Mouse (Mus musculus): ENCODE measurements at regions not wholly inside any gene's neighbourhood (a gene's known extent, or its start where the extent isn't known, plus 50 kb on each side); places are given as distances from the start of the nearest gene placed in this dataset.

DNA sequence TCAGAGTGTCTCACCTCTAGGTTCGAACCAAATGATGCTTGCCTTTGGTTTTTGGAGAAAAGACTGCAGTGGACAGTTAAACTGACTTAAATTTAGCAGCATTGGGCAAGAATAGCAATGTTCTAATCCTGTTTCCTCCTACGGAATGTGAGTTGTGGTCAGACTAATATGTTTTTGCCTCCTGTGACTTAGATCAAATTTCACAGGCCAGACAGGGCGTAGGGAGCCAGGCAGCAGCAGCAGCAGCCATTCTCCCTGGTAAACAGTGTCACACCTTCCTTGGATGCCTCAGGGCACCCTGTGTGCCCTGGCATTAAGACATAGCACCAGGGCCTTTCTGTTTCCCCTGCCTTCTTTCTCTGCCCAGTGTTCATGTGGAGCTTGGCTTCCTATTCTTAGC lies 323.7 kb upstream of the Rasgrp1 start:
- H3K4me2 ChIP-seq (ENCODE audit: low read depth, low read length) = no peak overlapping the region
- no peak for TF ChIP-seq EP300 (IDR thresholded peaks at IDR 0.05; ENCODE audit: low read depth)
- TF ChIP-seq CTCF (IDR thresholded peaks at IDR 0.05; ENCODE audit: low read depth) = no peak
- H3K9me3 ChIP-seq (ENCODE audit: low read length) = no peaks in the 10 kb centered on the region
- ATAC-seq (no peak), DNase-seq (no peak)
- H3K27ac ChIP-seq (ENCODE audit: low read depth) = no peak overlapping the region
- H3K4me1 ChIP-seq (ENCODE audit: insufficient read depth) = no peaks in the 10 kb centered on the region
- H3K27me3 ChIP-seq (ENCODE audit: insufficient read depth, low read length) = no peaks in the 10 kb centered on the region
- 44% methylated on average over 3 of the region's 3 CpGs for WGBS (ENCODE audit: insufficient replicate concordance)
- no peak overlapping the region for H3K9ac ChIP-seq (replicated peaks)
- H3K4me3 ChIP-seq (ENCODE audit: low read depth, low read length) = no peak overlapping the region
- no peaks in the 10 kb centered on the region for H3K36me3 ChIP-seq (replicated peaks; ENCODE audit: insufficient read depth, low read length)

GRCm38 (mm10) chr2:117668137-117668536 lies 325.3 kb upstream of the Rasgrp1 start:
- DNase-seq (no peak), ATAC-seq (no peak)
- Histone ChIP-seq H3K27ac (ENCODE audit: low read depth) (no peak overlapping the region), H3K4me2 (ENCODE audit: low read depth, low read length) (no peak overlapping the region), H3K9ac (replicated peaks) (no peak overlapping the region), H3K27me3 (ENCODE audit: insufficient read depth, low read length) (no peaks in the 10 kb centered on the region), H3K4me1 (ENCODE audit: insufficient read depth) (no peaks in the 10 kb centered on the region), H3K36me3 (replicated peaks; ENCODE audit: insufficient read depth, low read length) (no peaks in the 10 kb centered on the region), H3K4me3 (ENCODE audit: low read depth, low read length) (no peak overlapping the region), H3K9me3 (ENCODE audit: low read length) (no peaks in the 10 kb centered on the region)
- TF ChIP-seq EP300 (IDR thresholded peaks at IDR 0.05; ENCODE audit: low read depth) (no peak), CTCF (IDR thresholded peaks at IDR 0.05; ENCODE audit: low read depth) (no peak)

GRCm38 (mm10) chr2:117674877-117675276 lies 332.1 kb upstream of the Rasgrp1 start:
- ATAC-seq (no peak), DNase-seq (no peak)
- Histone ChIP-seq H3K4me1 (ENCODE audit: insufficient read depth) (no peaks in the 10 kb centered on the region), H3K9ac (replicated peaks) (no peak overlapping the region), H3K36me3 (replicated peaks; ENCODE audit: insufficient read depth, low read length) (no peaks in the 10 kb centered on the region), H3K27me3 (ENCODE audit: insufficient read depth, low read length) (no peaks in the 10 kb centered on the region), H3K9me3 (ENCODE audit: low read length) (no peaks in the 10 kb centered on the region), H3K4me2 (ENCODE audit: low read depth, low read length) (no peak overlapping the region), H3K4me3 (ENCODE audit: low read depth, low read length) (no peak overlapping the region), H3K27ac (ENCODE audit: low read depth) (no peak overlapping the region)
- TF ChIP-seq CTCF (IDR thresholded peaks at IDR 0.05; ENCODE audit: low read depth) (no peak), EP300 (IDR thresholded peaks at IDR 0.05; ENCODE audit: low read depth) (no peak)
- WGBS (ENCODE audit: insufficient replicate concordance) = 48% methylated on average over 1 of the region's 1 CpGs

GRCm38 (mm10) chr2:117678650-117679049 lies 335.8 kb upstream of the Rasgrp1 start:
- Histone ChIP-seq H3K4me2 (ENCODE audit: low read depth, low read length) (no peak overlapping the region), H3K9ac (replicated peaks) (no peak overlapping the region), H3K27ac (ENCODE audit: low read depth) (no peak overlapping the region), H3K4me1 (ENCODE audit: insufficient read depth) (no peaks in the 10 kb centered on the region), H3K27me3 (ENCODE audit: insufficient read depth, low read length) (no peaks in the 10 kb centered on the region), H3K4me3 (ENCODE audit: low read depth, low read length) (no peak overlapping the region), H3K36me3 (replicated peaks; ENCODE audit: insufficient read depth, low read length) (no peaks in the 10 kb centered on the region), H3K9me3 (ENCODE audit: low read length) (no peaks in the 10 kb centered on the region)
- ATAC-seq = no peak
- WGBS (ENCODE audit: insufficient replicate concordance) = 51% methylated on average over 4 of the region's 4 CpGs
- no peak for TF ChIP-seq CTCF (IDR thresholded peaks at IDR 0.05; ENCODE audit: low read depth)
- no peak for TF ChIP-seq EP300 (IDR thresholded peaks at IDR 0.05; ENCODE audit: low read depth)
- DNase-seq = no peak

DNA sequence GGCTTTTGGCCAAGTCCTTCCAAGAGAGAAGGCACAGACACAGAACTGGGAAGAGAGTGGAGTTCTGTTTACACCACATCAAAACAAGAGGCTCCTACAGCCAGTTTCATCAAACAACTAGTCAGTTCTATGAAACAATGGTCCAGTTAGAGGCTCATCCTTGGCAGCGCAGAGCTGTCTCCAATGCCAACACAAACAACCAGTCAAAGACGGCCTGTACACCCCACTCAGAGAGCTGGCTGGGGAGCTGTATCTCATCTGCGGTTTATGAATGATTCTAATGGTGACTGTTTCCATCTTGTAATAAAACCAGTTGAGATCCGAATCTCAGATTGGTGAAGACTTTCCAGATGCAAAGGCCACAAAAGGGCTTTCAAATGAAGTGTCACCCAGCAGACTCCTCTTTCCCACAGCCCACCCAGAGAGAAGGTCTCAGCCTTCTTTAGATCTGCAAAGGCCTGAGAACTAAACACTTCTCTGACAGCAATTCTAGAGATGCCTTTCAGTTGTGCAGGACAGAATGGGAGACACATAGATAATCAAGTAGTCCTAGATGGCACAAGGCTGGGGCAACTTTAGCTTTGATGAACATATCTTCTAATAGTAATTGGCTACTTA lies 343.1 kb upstream of the Rasgrp1 start:
- Histone ChIP-seq H3K4me3 (ENCODE audit: low read depth, low read length) (no peak overlapping the region), H3K36me3 (replicated peaks; ENCODE audit: insufficient read depth, low read length) (no peaks in the 10 kb centered on the region), H3K9ac (replicated peaks) (no peak overlapping the region), H3K27me3 (ENCODE audit: insufficient read depth, low read length) (no peaks in the 10 kb centered on the region), H3K27ac (ENCODE audit: low read depth) (no peak overlapping the region), H3K4me2 (ENCODE audit: low read depth, low read length) (no peak overlapping the region), H3K9me3 (ENCODE audit: low read length) (no peaks in the 10 kb centered on the region), H3K4me1 (ENCODE audit: insufficient read depth) (no peaks in the 10 kb centered on the region)
- WGBS (ENCODE audit: insufficient replicate concordance) = 81% methylated on average over 4 of the region's 4 CpGs
- no peak for TF ChIP-seq EP300 (IDR thresholded peaks at IDR 0.05; ENCODE audit: low read depth)
- TF ChIP-seq CTCF (IDR thresholded peaks at IDR 0.05; ENCODE audit: low read depth) = no peak
- no peak for DNase-seq
- ATAC-seq = no peak

GRCm38 (mm10) chr2:117693537-117693936 lies 350.7 kb upstream of the Rasgrp1 start:
- Histone ChIP-seq H3K9me3 (ENCODE audit: low read length) (no peaks in the 10 kb centered on the region), H3K9ac (replicated peaks) (no peak overlapping the region), H3K4me1 (ENCODE audit: insufficient read depth) (no peaks in the 10 kb centered on the region), H3K27me3 (ENCODE audit: insufficient read depth, low read length) (no peaks in the 10 kb centered on the region), H3K36me3 (replicated peaks; ENCODE audit: insufficient read depth, low read length) (no peaks in the 10 kb centered on the region), H3K4me2 (ENCODE audit: low read depth, low read length) (no peak overlapping the region), H3K4me3 (ENCODE audit: low read depth, low read length) (no peak overlapping the region), H3K27ac (ENCODE audit: low read depth) (no peak overlapping the region)
- DNase-seq = no peak
- no peak for ATAC-seq
- WGBS (ENCODE audit: insufficient replicate concordance) = 36% methylated on average over 4 of the region's 4 CpGs
- no peak for TF ChIP-seq EP300 (IDR thresholded peaks at IDR 0.05; ENCODE audit: low read depth)
- TF ChIP-seq CTCF (IDR thresholded peaks at IDR 0.05; ENCODE audit: low read depth) = no peak

Measured in liver, postnatal 0 days (tissue).